Mouse (Mus musculus) hindbrain, embryonic 13.5 days (tissue): ENCODE results near the gene Zfp87. TPM values are rescaled to one million over a fixed set of nuclear protein-coding genes. Genes with fewer than 3 reads are reported as not detected.

ENCODE experiments used
- ATAC-seq: fragments of 200-750 bp; cut with Nextera tagmentation; 2 replicates; pipeline ENCODE4 v1.8.0; 2017; ENCODE audit warnings: moderate TSS enrichment; ENCODE audit not compliant: low FRiP score
- H3K27ac ChIP-seq: fragments of 300-500 bp; sonication (generic); 2 replicates; pipeline ENCODE4 v1.5.1; 2015; ENCODE audit warnings: inconsistent platforms, mild to moderate bottlenecking, moderate library complexity
- H3K27me3 ChIP-seq: fragments of 300-500 bp; sonication (generic); 2 replicates; pipeline ENCODE4 v1.6.1; 2015; ENCODE audit warnings: mild to moderate bottlenecking, inconsistent platforms
- H3K36me3 ChIP-seq: fragments of 300-500 bp; sonication (generic); 2 replicates; pipeline ENCODE4 v1.6.1; 2015; ENCODE audit warnings: mild to moderate bottlenecking, inconsistent platforms
- H3K4me1 ChIP-seq: fragments of 300-500 bp; sonication (generic); replicated peaks from 2 replicates; pipeline ENCODE4 v1.6.1; 2015; ENCODE audit warnings: inconsistent platforms
- H3K4me2 ChIP-seq: fragments of 300-500 bp; sonication (generic); 2 replicates; pipeline ENCODE4 v1.6.1; 2015; ENCODE audit warnings: inconsistent platforms, mild to moderate bottlenecking, moderate library complexity
- H3K4me3 ChIP-seq: fragments of 300-500 bp; sonication (generic); 2 replicates; pipeline ENCODE4 v1.5.1; 2015; ENCODE audit warnings: mild to moderate bottlenecking, inconsistent platforms
- H3K9ac ChIP-seq: fragments of 300-500 bp; sonication (generic); 2 replicates; pipeline ENCODE4 v1.6.1; 2015; ENCODE audit warnings: mild to moderate bottlenecking, inconsistent platforms
- H3K9me3 ChIP-seq: fragments of 300-500 bp; sonication (generic); 2 replicates; pipeline ENCODE4 v1.6.1; 2016; ENCODE audit warnings: inconsistent platforms
- WGBS: fragments of 180-500 bp; shearing (Covaris S2); methylation state at CpG from one replicate; pipeline ENCODE4 v1.1.7; 2015; 5-methylcytosine and 5-hydroxymethylcytosine counted together
- polyA plus RNA-seq: library from polyadenylated mRNA; unstranded; fragments of >200 nt; fragmentation: Nextera tagmentation; extraction: Ambion mirVana; gene quantifications from 2 replicates; pipeline ENCODE4 v1.2.1, GENCODE M21; 2015

Zfp87 gene
- polyA plus RNA-seq: 36.4 and 39.7 TPM in 2 replicates

DNA sequence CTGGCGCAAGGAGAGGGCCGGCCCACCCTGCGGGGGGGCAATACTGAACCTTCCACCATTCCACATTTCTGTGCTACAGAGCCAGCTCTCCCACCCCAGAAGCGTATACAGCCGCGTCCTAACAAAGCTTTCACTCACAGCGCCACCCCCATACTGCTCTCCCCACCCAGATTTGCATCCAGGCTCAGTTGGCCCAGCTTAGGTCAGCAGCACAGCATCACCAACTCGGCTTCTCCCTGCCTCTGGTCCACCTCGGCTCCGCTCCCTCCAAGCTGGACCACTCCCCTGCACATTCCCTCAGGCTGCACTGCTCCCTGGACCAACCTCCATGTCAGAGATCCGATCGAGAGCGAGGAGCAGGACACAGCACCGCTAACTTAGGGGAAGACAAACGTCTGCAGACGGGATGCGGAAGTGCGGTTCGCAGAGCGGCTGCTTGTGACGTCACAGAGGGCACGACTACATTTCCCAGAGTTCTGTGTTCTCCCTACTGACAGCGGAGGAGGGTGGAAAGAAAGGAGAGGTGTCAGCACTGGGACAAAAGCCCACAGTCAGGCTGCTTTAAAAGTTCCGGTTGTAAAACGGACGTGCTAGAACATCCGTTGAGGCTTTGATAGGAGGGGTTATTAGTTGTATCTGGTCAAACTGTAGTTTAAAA lies at the start of gene Zfp87, which contains the start of gene Gm26965:
Gene Zfp87, minus strand, starts transcription at position 425 of the 658 bp plus-strand sequence.
Gene Gm26965, minus strand, starts transcription at position 399 of the 658 bp plus-strand sequence.
- WGBS: 0% methylated on average over 27 of the region's 27 CpGs
- Histone ChIP-seq H3K4me3 (peak within 1 kb of the TSS; percentile 83), H3K4me1 (peaks cover 24% of the 10 kb centered on the region), H3K4me2 (peak within 1 kb of the TSS; percentile 93), H3K27me3 (no peaks in the 10 kb centered on the region), H3K27ac (peak within 1 kb of the TSS; percentile 87), H3K9me3 (no peaks in the 10 kb centered on the region), H3K9ac (peak within 1 kb of the TSS; percentile 89), H3K36me3 (peaks cover 11% of the 10 kb centered on the region)
- ATAC-seq: peak; percentile 99

DNA sequence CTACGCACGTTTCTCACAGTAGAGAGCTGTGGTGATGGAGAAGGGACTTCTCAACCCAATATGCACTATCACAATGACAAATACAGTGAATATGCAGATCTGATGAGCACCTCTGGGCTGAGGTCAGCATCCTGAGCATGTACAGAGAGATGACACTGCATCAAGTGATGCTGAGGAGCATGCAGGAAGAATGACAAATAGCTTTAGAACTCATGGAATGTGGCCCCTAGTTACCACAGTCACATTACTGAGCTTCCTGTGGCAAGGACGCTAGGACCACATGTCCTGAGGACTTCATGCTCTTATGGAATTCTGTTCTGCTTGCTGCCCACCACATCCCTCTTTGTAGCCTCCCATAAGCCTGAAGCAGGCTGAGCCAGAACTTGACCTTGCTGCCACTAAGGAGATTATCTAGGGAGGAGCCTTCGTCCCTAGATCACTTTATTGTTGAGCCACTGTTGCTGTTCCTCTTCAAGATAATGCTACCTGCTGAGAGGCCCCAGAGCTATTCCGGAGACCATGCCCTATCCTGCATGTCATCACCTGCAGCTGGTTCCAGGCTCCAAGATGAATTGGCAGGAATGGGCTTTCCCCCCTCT lies 46.7 kb upstream of the Zfp87 start:
- Histone ChIP-seq H3K27ac (no peak overlapping the region), H3K9ac (no peak overlapping the region), H3K27me3 (no peaks in the 10 kb centered on the region), H3K36me3 (no peaks in the 10 kb centered on the region), H3K4me3 (no peak overlapping the region), H3K4me2 (no peak overlapping the region), H3K9me3 (no peaks in the 10 kb centered on the region), H3K4me1 (no peaks in the 10 kb centered on the region)
- ATAC-seq: no peak
- 75% methylated on average over 5 of the region's 5 CpGs for WGBS

DNA sequence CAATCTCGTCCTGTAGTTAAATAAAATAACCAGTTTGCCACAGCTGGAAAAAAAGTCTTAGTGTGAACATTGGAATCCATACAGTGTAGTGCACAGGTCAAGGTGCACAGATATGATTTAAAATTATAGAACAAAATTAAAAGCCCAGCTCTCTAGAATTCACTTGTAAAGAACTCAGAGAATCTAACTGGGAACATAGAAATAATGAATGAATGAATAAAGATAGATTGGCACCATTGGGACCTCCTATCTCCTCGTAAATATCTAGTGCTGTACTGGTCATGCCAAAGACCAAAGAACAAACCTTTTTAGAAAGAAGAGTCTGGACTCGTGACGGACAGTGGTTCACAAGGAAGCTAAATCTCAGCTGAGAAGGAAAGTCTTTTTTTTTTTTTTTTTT lies 27.8 kb upstream of the Zfp87 start, which contains the start of gene Zfp748:
Gene Zfp748, minus strand, starts transcription at position 101 of the 400 bp plus-strand sequence.
- Histone ChIP-seq H3K4me3 (peak within 1 kb of the TSS; percentile 78), H3K27me3 (no peaks in the 10 kb centered on the region), H3K4me2 (peak within 1 kb of the TSS; percentile 80), H3K9ac (peak within 1 kb of the TSS; percentile 85), H3K9me3 (no peaks in the 10 kb centered on the region), H3K36me3 (no peaks in the 10 kb centered on the region), H3K4me1 (peaks cover 22% of the 10 kb centered on the region), H3K27ac (peak within 1 kb of the TSS; percentile 86)
- WGBS: 82% methylated on average over 4 of the region's 4 CpGs
- ATAC-seq: no peak

DNA sequence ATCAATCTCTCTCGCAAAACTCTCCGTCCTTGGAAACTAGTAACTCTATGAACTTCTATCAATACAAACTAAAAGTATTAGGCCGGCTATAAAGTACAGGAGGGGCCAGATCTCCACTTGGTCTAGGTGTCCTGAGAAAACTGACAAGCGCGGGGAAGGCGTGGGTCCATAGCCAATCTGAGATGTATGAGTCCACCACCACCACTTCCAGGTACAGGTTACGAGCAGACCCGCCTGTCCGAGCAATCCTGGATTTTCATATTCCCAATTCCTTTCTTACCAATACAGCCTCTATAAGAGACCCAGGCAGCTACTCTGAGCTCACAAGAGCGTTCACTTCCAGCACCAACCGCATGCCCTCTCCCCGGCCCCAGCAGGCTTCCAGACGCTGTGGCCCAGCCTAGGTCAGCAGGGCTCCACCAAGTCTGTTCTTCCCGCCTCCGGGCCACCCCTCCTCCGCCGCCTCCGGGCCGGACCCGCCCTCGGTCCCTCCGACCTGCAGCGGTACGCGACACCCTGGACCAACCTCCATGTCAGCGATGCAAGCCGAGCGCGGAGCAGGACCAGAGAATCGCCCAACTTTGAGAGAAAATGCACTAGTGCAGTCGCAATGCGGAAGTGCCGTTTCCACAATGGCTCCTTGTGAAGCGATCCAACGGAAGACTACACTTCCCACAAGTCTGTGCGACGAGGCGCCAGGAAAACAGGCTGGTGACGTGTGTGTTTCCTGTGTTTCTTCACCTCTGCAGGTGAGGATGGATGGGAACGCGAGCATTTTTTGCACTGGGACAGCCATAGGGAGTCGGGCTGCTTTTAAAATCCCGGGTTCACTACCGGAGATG lies 26.7 kb upstream of the Zfp87 start:
- Histone ChIP-seq H3K4me3 (peak overlapping the region; percentile 78), H3K4me2 (peak overlapping the region; percentile 80), H3K9ac (peak overlapping the region; percentile 85), H3K4me1 (peaks cover 22% of the 10 kb centered on the region), H3K27ac (peak overlapping the region; percentile 86), H3K9me3 (no peaks in the 10 kb centered on the region), H3K27me3 (no peaks in the 10 kb centered on the region), H3K36me3 (no peaks in the 10 kb centered on the region)
- WGBS: 2% methylated on average over 44 of the region's 44 CpGs
- peak; percentile 99 for ATAC-seq

DNA sequence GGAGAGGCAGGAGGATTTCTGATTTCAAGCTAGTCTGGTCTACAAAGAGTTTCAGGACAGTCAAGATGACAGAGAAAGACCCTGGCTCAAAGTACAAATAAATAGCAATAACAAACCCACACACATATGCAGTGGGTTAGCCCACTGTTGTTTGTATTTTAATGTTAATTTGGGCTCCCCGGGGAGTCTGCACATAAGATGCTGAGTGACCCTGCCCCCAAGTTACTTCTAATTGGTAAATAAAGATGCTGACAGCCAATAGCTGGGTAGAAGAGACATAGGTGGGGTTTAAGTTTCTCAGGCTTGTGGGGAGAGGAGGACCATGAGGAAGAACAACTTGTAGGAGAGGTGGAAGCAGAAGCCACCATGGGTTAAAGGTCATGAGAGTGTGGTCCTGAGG lies 20.0 kb upstream of the Zfp87 start:
- Histone ChIP-seq H3K9me3 (no peaks in the 10 kb centered on the region), H3K4me1 (peaks cover 4% of the 10 kb centered on the region; the same call in 1 of the 2 replicates), H3K27me3 (no peaks in the 10 kb centered on the region), H3K27ac (no peak overlapping the region), H3K4me2 (no peak overlapping the region), H3K9ac (no peak overlapping the region), H3K4me3 (no peak overlapping the region), H3K36me3 (peaks cover 47% of the 10 kb centered on the region)
- WGBS: 82% methylated on average over 1 of the region's 1 CpGs
- no peak for ATAC-seq

DNA sequence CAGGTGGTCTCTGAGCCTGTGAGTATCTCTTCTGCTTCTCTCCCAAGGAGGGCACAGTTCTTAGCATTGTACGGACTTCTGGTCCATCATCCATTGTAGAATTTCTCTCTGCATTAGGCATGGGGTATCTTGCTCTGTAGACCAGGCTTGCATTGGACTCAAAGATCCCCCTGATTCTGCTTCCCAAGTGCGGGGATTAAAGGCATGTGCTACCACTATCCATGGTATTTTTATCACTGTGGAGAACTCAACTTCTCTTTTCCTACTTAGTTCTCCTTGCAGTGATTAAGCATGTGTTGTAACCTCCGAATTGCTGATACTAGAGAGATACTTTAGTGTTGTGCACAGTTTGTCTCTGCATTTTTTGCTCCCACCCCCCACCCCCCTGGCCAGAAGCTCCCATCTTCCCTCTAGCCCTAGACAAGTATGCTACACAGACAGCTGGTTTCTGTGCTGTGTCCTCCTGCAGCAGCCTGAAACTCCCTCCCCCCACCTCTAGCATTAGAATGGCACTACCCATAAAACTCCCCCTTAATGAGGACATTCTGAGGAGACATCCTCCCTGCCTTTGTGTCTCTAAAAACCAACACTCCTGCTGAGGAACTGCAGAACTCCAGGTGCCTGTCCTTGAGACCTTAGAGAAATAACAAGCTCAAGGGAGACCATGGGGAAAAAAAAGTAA lies 1.2 kb upstream of the Zfp87 start:
- H3K36me3 ChIP-seq: no peaks in the 10 kb centered on the region
- no peak overlapping the region for H3K4me2 ChIP-seq
- H3K27me3 ChIP-seq: no peaks in the 10 kb centered on the region
- ATAC-seq: no peak
- H3K9me3 ChIP-seq: no peaks in the 10 kb centered on the region
- H3K4me3 ChIP-seq: no peak overlapping the region
- no peak overlapping the region for H3K27ac ChIP-seq
- peaks cover 24% of the 10 kb centered on the region for H3K4me1 ChIP-seq
- no peak overlapping the region for H3K9ac ChIP-seq
- WGBS: 77% methylated on average over 3 of the region's 3 CpGs

DNA sequence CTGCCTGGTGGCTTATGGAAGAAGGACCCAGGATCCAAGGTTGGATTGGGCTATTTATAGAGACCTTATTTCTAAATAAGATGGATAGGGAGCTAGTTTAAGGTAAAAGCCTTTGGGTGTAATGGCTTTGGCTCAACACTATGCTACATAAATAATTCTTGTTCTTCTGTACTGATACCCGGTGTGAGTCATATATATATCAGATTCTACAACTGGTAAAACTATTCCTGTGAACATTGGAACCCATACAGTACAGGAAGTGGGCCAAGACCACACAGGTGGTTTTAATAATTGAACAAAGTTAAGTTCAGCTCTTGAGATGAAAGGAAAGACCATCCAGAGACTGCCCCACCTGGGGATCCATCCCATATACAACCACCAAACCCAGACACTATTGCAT lies 25.1 kb downstream of the Zfp87 start:
- Histone ChIP-seq H3K36me3 (peaks cover 3% of the 10 kb centered on the region), H3K4me1 (peaks cover 10% of the 10 kb centered on the region), H3K4me2 (no peak overlapping the region), H3K4me3 (no peak overlapping the region), H3K27me3 (0 out of 2 replicates have a peak, but pooled peaks cover 2% of the 10 kb centered on the region), H3K9me3 (no peaks in the 10 kb centered on the region), H3K27ac (no peak overlapping the region), H3K9ac (no peak overlapping the region)
- WGBS: 73% methylated on average over 1 of the region's 1 CpGs
- peak; percentile 59 for ATAC-seq

DNA sequence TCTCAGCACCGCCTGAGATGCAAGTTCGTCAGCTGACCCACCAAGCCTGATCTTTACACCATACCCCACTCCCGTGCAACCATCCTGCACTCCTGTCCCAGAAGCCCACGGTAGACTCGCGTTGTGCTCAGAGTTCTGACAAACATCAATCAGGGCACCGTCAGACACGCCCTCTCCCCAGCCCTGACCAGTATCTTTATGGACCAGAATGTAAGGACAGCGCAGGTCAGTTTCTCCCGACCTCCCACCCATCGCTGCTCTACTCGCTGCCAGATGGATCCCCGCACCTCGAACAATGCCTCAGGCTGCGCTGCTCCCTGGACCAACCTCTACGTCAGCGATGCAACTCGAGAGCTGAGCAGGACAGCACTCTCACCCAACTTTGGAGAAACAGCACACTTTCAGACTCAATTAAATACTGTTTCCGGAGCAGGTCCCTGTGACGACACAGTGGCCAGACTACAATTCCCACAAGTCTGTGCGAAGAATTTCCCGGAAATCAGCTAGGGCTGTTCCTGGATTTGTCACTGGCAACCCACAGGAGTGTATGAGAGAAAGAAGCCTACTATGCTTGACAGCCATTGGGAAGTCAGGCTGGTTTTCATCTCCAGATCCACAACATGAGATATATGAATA lies 25.8 kb downstream of the Zfp87 start, which contains the start of gene Zfp58:
Gene Zfp58, minus strand, starts transcription at position 472 of the 636 bp plus-strand sequence.
- peaks cover 10% of the 10 kb centered on the region for H3K4me1 ChIP-seq
- H3K27ac ChIP-seq: no peak within 1 kb of the TSS
- peak within 1 kb of the TSS; percentile 83 for H3K4me2 ChIP-seq
- peak within 1 kb of the TSS; percentile 77 for H3K9ac ChIP-seq
- H3K9me3 ChIP-seq: peaks cover under 1% of the 10 kb centered on the region; the same call in 1 of the 2 replicates
- WGBS: 1% methylated on average over 22 of the region's 22 CpGs
- peak within 1 kb of the TSS; percentile 81 for H3K4me3 ChIP-seq
- H3K27me3 ChIP-seq: 0 out of 2 replicates have a peak, but pooled peaks cover 2% of the 10 kb centered on the region
- H3K36me3 ChIP-seq: peaks cover 9% of the 10 kb centered on the region
- peak; percentile 98 for ATAC-seq

DNA sequence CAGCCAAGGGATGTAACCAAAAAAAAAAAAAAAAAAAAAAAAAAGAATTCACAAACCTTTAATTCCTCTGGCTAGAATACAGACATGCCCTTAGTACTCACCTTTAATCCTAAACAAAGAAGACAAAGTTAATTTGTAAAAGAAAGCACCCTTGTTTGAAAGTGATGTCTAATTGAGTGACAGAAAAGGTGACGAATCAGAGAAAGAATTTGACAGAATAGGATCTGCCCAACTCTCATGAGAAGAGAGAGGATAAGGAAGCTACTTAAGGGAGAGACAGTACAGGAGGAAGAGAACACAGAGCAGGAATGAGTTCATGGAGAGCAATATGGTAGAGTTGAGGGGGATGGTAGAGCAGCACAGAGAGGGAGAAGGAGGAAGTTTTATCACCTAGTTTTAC lies 30.3 kb downstream of the Zfp87 start:
- peaks cover 10% of the 10 kb centered on the region for H3K4me1 ChIP-seq

DNA sequence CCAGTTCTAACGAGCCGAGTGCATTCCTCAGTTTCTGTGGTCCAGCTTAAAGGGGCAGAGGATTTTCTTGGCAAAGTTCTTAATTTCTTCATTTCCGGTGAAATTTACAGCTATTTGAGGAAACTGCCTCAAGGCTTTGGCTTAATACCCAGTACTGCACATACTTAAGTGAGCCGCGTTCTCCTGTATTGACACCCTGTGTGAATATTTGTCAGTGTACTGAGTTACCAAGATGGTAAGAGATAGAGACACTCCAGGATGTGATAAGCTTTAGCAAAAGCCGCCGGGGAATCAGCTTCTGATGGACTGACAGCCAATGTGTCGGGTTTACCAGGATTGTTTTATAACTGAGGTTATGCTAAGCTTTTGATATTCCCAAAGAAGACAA lies 41.6 kb downstream of the Zfp87 start:
- Histone ChIP-seq H3K4me2 (peak overlapping the region; percentile 59), H3K9me3 (no peaks in the 10 kb centered on the region), H3K4me3 (peak overlapping the region; percentile 58), H3K9ac (peak overlapping the region; percentile 68), H3K4me1 (peaks cover 12% of the 10 kb centered on the region), H3K36me3 (peaks cover 16% of the 10 kb centered on the region), H3K27ac (no peak overlapping the region), H3K27me3 (no peaks in the 10 kb centered on the region)
- 46% methylated on average over 8 of the region's 8 CpGs for WGBS
- ATAC-seq: peak; percentile 69

More for the DNA sequence above, 30.3 kb downstream of the Zfp87 start:
- Histone ChIP-seq H3K27ac (no peak overlapping the region), H3K9ac (no peak overlapping the region), H3K4me2 (no peak overlapping the region), H3K36me3 (peaks cover 52% of the 10 kb centered on the region), H3K4me3 (no peak overlapping the region), H3K27me3 (no peaks in the 10 kb centered on the region), H3K9me3 (peaks cover 19% of the 10 kb centered on the region)
- no peak for ATAC-seq
- 100% methylated on average over 1 of the region's 1 CpGs for WGBS

DNA sequence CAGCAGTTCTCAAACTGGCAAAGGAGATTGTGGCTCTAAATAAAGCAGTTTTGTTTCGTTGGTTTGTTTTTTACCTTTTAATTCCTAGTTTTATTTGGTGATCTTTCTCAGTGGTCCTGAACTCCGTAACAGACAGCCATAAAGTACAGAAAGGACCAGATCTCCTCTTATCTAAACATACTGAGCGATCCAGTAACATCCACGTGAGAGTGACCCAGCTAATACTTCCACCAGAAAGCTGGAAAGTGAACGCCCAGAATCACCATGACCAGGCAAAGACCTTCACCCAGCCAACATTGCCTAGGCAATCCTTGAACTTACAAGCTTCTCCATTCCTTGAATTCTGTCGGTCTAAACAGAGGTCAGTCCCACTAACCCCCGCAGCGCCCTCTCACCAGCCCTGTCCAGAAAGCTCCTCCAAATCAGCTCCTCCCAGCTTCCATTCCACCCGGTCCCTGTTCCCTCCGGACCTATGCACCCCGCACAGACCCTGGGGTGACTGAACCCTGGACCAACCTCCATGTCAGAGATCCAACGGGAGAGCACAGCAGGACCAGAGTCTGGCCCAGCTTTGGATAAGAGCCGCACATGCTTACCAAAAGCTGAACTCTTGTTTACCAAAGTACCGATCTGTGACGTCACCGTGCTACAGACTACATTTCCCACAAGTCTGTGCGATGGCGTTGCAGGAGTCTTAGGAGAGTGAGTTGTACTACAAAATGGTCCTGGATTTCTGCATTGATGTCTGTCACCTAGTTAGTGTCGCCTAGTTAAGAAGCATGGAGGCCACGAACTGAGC lies 42.2 kb downstream of the Zfp87 start, which contains the start of gene Zfp874b:
Gene Zfp874b, minus strand, starts transcription at position 634 of the 799 bp plus-strand sequence.
- H3K9me3 ChIP-seq: no peaks in the 10 kb centered on the region
- WGBS: 6% methylated on average over 20 of the region's 20 CpGs
- ATAC-seq: peak; percentile 94
- peaks cover 12% of the 10 kb centered on the region for H3K4me1 ChIP-seq
- no peaks in the 10 kb centered on the region for H3K27me3 ChIP-seq
- H3K4me2 ChIP-seq: peak within 1 kb of the TSS; percentile 59
- H3K27ac ChIP-seq: no peak within 1 kb of the TSS
- peak within 1 kb of the TSS; percentile 58 for H3K4me3 ChIP-seq
- H3K36me3 ChIP-seq: peaks cover 11% of the 10 kb centered on the region
- H3K9ac ChIP-seq: peak within 1 kb of the TSS; percentile 68
